Comparison of ENCODE assay signal across 31 mouse cellular contexts in genomic region chrX:132088445-132088844, GRCm38 (mm10).
"Had no signal": no experiment of that assay in that cellular context is flagged by ENCODE, and none has a peak within 500 bp of the region (broad histone marks: within the 10 kb centered on the region; RNA-seq: fewer than 3 reads in every experiment).

No protein-coding gene starts in this region.

- H3K4me1 ChIP-seq: heart, embryonic 10.5 days; heart, embryonic 12.5 days; heart, embryonic 13.5 days; heart, embryonic 15.5 days; hindbrain, embryonic 10.5 days; hindbrain, embryonic 12.5 days; hindbrain, embryonic 13.5 days; hindbrain, embryonic 15.5 days; intestine, embryonic 15.5 days; kidney, embryonic 15.5 days had no signal

- DNase-seq: heart, postnatal 10 days; heart, postnatal 14 days; heart, postnatal 36 days; heart, postnatal 4 days; kidney, adult 11 months; kidney, adult 18-20 months; kidney, adult 2 months; kidney, adult 8-10 months; kidney, adult 9 months; kidney, postnatal 10 days; kidney, postnatal 14 days; kidney, postnatal 25 days; kidney, postnatal 36 days; kidney, postnatal 4 days; layer of hippocampus, adult 9-11 months; layer of hippocampus, postnatal 36 days had no signal

- H3K9ac ChIP-seq: heart, embryonic 12.5 days; heart, embryonic 13.5 days; heart, embryonic 15.5 days; hindbrain, embryonic 12.5 days; hindbrain, embryonic 13.5 days; hindbrain, embryonic 14.5 days; hindbrain, embryonic 15.5 days; intestine, embryonic 15.5 days; kidney, embryonic 15.5 days had no signal

- H3K27me3 ChIP-seq: heart, embryonic 12.5 days; heart, embryonic 13.5 days; heart, embryonic 15.5 days; hindbrain, embryonic 12.5 days; hindbrain, embryonic 13.5 days; hindbrain, embryonic 15.5 days; intestine, embryonic 15.5 days; kidney, embryonic 15.5 days had no signal

- H3K4me3 ChIP-seq: heart, embryonic 10.5 days; heart, embryonic 12.5 days; heart, embryonic 13.5 days; heart, embryonic 15.5 days; hindbrain, embryonic 10.5 days; hindbrain, embryonic 12.5 days; hindbrain, embryonic 13.5 days; hindbrain, embryonic 15.5 days; intestine, embryonic 15.5 days; kidney, embryonic 15.5 days; layer of hippocampus, adult 2 months; left cerebral cortex, adult 2 months had no signal

- H3K27ac ChIP-seq: heart, embryonic 10.5 days; heart, embryonic 13.5 days; heart, embryonic 15.5 days; hindbrain, embryonic 10.5 days; hindbrain, embryonic 12.5 days; hindbrain, embryonic 13.5 days; hindbrain, embryonic 14.5 days; hindbrain, embryonic 15.5 days; hindbrain, postnatal 0 days; intestine, embryonic 15.5 days; kidney, embryonic 15.5 days; kidney, postnatal 0 days; layer of hippocampus, adult 2 months; left cerebral cortex, adult 2 months had no signal

- H3K36me3 ChIP-seq: heart, embryonic 10.5 days; heart, embryonic 12.5 days; heart, embryonic 13.5 days; heart, embryonic 15.5 days; hindbrain, embryonic 10.5 days; hindbrain, embryonic 12.5 days; hindbrain, embryonic 13.5 days; hindbrain, embryonic 15.5 days; intestine, embryonic 15.5 days; kidney, embryonic 15.5 days had no signal

- H3K9me3 ChIP-seq: heart, embryonic 10.5 days; heart, embryonic 12.5 days; heart, embryonic 13.5 days; heart, embryonic 15.5 days; hindbrain, embryonic 10.5 days; hindbrain, embryonic 12.5 days; hindbrain, embryonic 13.5 days; hindbrain, embryonic 15.5 days; intestine, embryonic 15.5 days; kidney, embryonic 15.5 days had no signal
